Mouse (Mus musculus): Measurements from ENCODE around the gene Ebf3.

GRCm38 (mm10) chr7:137268452-137269155 is 45.6 kb downstream of the Ebf3 start:
- no peak for TF ChIP-seq CTCF (IDR thresholded peaks at IDR 0.05; ENCODE audit: low read depth, low read length)
- TF ChIP-seq POLR2A (IDR thresholded peaks at IDR 0.05; ENCODE audit: borderline replicate concordance, low read depth, low read length): no peak

Measured in bone marrow macrophage, adult 2 months (primary cell).